Mouse (Mus musculus) erythroblast, adult 5-6 weeks (primary cell): ENCODE data around the gene Clhc1. TPM values are rescaled to one million over a fixed set of nuclear protein-coding genes. Genes with fewer than 3 reads are reported as not detected.

Source experiments
- total RNA-seq, 2 experiments: library from RNA; stranded (forward) in 1 of 2; stranded (reverse) in 1 of 2; fragments of 150-400 nt in 1 of 2; fragments of 200-764, 138-1000 nt in 1 of 2; gene quantifications; 2 replicates each; pipeline versions ENCODE4 v1.2.3 to v1.2.4; 2015 to 2017; ENCODE audit warnings: low replicate concordance in 2 of 2

Gene Clhc1
- total RNA-seq, 2 experiments from 2014 or later = not detected

Other genes with a start within 250 kb of the Clhc1 start
- 14.6 and 15.0 TPM in 2 replicates for gene Ccdc88a, start 174.3 kb upstream of the Clhc1 start, total RNA-seq (2015; ENCODE audit: low replicate concordance)
- gene Ccdc88a, start 174.3 kb upstream of the Clhc1 start, total RNA-seq (2017; ENCODE audit: low replicate concordance) = 12.3 and 15.4 TPM in 2 replicates
- gene Prorsd1, start 32.9 kb upstream of the Clhc1 start, total RNA-seq (2015; ENCODE audit: low replicate concordance) = 17.7 and 21.1 TPM in 2 replicates
- gene Prorsd1, start 32.9 kb upstream of the Clhc1 start, total RNA-seq (2017; ENCODE audit: low replicate concordance) = 13.6 and 22.0 TPM in 2 replicates
- 2.3 and 4.2 TPM in 2 replicates for gene Mtif2, start 21.5 kb upstream of the Clhc1 start, total RNA-seq (2015; ENCODE audit: low replicate concordance)
- 11.1 and 15.8 TPM in 2 replicates for gene Mtif2, start 21.5 kb upstream of the Clhc1 start, total RNA-seq (2017; ENCODE audit: low replicate concordance)
- gene Rps27a, start 159 bp downstream of the Clhc1 start, total RNA-seq (2015; ENCODE audit: low replicate concordance) = 450 and 571 TPM in 2 replicates
- gene Rps27a, start 159 bp downstream of the Clhc1 start, total RNA-seq (2017; ENCODE audit: low replicate concordance) = 170 and 268 TPM in 2 replicates
- 21.1 and 25.0 TPM in 2 replicates for gene Rtn4, start 145.0 kb downstream of the Clhc1 start, total RNA-seq (2015; ENCODE audit: low replicate concordance)
- 27.6 and 37.3 TPM in 2 replicates for gene Rtn4, start 145.0 kb downstream of the Clhc1 start, total RNA-seq (2017; ENCODE audit: low replicate concordance)